Mouse (Mus musculus): ENCODE results near the gene Fbxo47.

The Fbxo47 gene

DNA sequence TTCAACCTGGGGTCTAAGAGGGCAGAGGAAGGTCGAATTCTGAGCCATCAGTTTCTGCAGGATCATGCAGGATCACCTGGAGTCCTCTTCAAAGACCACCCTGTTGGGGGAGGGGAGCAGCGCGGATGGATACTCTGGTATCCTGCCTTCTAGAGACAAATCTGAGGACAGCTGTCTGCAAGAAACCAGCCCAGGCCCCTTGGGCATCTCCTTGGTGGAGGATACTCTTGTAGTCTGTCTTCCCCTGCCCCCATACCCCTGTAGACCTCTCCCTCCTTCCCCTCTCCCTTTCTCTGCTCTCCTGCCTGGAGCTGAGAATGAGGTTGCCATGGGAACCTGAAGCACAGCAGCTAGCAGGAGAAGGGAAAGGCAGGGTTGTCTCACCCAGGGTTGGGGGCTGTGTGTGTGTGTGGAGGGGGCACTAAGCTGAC lies 71.4 kb downstream of the Fbxo47 start:
- no peak for DNase-seq (ENCODE audit: low read depth, low spot score)

DNA sequence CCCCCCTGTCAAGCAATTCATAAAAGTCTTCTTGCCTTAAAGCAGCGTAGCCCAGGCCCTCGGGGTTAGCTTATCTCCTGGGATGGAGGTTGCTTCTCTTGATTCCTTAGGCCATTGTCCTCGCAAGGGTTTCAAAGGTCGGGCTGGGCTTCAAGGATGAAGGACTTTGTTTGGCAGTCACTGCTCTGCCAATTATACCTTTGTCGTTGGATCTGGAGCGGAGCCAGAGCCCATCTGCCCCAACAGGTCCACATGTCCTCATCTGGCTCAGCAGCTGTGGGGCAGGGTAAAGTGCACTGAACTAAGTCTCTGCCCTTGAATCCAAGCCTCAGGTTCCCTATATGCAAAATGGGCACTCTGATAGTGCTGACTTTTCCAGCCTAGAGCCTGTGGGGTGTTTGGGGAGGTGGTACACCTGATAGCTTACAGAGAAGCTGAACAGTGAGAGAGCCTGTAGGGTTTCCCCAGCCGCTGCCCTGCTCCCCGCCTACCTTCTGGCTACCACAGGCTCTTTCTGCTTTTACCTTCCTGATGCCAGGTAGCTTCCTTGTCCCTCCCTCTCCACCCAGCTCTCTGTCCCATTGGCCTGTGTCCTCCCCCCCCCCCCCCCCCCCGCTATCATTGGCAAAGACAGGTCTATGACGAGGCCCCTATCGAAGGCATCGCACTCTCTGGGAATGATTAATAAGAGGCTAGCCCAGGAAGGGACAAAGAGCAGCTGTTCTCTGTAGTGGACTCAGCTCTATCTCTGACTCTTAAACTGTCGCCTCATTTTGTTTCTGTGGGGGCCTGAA lies 72.2 kb downstream of the Fbxo47 start:
- DNase-seq (ENCODE audit: low read depth, low spot score) = no peak

GRCm38 (mm10) chr11:97810970-97811369 lies 73.0 kb downstream of the Fbxo47 start:
- DNase-seq (ENCODE audit: low read depth, low spot score) = no peak

GRCm38 (mm10) chr11:97810356-97810755 lies 73.6 kb downstream of the Fbxo47 start:
- peak; percentile 74 for DNase-seq (ENCODE audit: low read depth, low spot score)

GRCm38 (mm10) chr11:97809235-97810121 lies 74.5 kb downstream of the Fbxo47 start:
- no peak for DNase-seq (ENCODE audit: low read depth, low spot score)

DNA sequence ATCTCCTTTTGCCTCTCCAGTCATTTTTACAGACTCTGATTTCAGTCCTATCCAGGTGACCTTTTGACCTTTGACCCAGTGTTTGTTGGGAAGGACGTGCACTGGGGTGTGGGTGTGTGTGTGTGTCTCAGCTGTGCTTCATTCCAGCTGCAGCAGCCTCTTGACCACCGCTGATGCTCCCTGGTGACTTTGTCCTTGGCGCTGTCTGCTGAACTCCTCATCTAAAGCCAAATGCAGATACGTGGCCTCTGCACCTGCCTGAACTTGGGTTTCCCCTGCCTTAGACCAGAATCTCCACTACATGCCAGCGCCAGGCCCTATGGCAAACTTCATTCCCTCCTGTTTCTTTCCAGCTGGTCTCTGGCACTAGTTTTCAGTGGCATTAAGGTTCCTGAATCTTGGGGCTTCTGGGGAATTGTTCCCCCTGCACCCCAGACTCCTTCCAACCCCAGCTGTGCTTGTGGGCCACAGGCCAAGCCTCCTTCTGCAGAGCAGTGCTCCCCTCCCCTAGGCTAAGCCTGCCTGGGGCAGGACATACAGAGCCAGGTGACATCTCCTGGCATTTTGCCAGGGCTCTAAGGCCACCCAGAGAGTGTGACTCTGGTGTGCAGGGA lies 75.2 kb downstream of the Fbxo47 start:
- DNase-seq (ENCODE audit: low read depth, low spot score) = no peak

- DNase-seq (ENCODE audit: low read depth, low spot score) = peak; percentile 61
These were observed 75.9 kb downstream of the Fbxo47 start for GRCm38 (mm10) chr11:97808093-97808492.

DNA sequence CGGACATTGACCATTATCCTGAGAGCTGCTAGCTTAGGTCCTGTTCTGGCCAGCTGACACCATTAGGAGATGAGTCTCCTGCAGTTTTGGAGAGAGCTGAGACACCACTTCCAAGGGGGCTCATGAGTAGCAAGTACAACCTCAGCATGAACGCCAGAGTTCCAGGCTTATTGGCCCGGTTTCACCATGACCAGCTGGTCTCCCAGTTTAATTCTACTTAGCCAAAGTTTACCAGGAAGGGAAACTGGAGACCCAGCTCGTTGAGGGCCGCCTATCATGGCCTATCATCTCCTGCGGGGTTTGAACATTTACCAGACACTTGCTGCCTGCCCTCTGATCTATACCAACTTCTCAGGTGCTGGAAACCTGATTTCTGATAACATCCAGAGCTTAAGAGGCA lies 76.3 kb downstream of the Fbxo47 start:
- no peak for DNase-seq (ENCODE audit: low read depth, low spot score)

GRCm38 (mm10) chr11:97806613-97806964 lies 77.4 kb downstream of the Fbxo47 start:
- no peak for DNase-seq (ENCODE audit: low read depth, low spot score)

GRCm38 (mm10) chr11:97805662-97806612 lies 78.0 kb downstream of the Fbxo47 start:
- DNase-seq (ENCODE audit: low read depth, low spot score) = no peak

GRCm38 (mm10) chr11:97804841-97805661 lies 78.9 kb downstream of the Fbxo47 start:
- no peak for DNase-seq (ENCODE audit: low read depth, low spot score)

GRCm38 (mm10) chr11:97803847-97804246 lies 80.1 kb downstream of the Fbxo47 start:
- no peak for DNase-seq (ENCODE audit: low read depth, low spot score)

Data from CD4-positive, CD25-positive, alpha-beta regulatory T cell, adult 2 months (primary cell).